Mouse (Mus musculus): ENCODE results near the gene Tchhl1.
"Not testable (repeated sequence)": the region's sequence is repeated elsewhere in the genome, so short reads cannot be mapped to it uniquely, and the experiment has no call there.

Tchhl1 gene

DNA sequence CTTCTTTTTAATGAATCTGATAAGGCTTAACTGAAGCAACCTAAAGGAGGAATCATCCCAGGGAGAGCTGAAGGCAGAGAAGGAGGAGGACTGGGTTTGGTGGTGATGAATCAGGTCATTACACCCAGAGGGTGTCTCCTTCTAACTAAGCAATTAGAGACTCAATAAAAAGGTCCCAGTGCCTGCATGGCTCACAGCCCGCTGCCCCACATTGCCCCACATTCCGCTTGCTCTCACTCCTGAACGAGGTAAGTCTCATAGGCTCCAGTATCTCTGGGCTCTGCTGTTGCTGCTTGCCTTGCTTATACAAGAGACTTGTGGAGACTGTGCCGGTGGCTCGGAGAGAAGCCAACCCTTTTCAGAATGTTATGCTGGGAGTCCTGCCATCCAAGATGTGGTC lies at the start of gene Tchhl1:
Tchhl1 (plus strand) TSS at position 194 of the 400 bp plus-strand sequence.
- no peak for DNase-seq (ENCODE audit: low spot score in 2 of 2)

DNA sequence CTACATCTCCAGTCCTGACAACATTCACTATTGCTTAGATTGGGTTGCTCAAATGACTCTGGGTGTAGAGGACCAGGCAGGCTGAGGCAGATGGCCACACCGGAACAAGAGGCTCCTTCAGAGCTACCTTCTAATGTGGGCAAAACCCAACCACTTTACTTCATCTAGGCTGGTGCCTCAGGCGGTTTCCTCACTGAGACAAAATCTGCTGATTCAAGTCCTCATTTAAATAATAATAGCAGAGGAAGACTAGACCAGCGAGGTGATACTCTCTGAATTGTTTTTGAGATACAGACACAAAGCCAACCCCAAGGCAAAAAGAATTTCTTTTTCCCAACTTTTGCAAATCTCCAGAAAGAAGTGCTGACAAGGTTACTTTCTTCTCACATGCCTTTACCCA lies 36.9 kb upstream of the Tchhl1 start:
- DNase-seq (ENCODE audit: low spot score in 2 of 2): no peak

DNA sequence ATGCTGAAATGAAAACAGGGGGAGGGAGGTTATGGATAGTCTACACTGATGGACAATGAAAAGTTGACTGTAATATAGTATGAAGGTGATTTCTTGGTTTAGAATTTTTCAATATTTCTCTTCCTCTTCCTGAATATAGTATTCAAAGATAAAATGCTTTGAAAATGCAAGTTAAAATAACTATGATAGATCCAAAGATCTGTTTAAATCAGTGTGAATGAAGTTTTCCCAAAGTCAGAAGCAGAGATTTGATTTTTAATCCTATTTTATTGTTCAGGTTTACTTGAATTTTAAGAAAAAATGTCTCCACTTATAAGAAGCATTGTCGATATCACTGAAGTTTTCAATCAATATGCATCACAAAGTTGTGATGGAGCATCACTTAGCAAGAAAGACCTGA lies 26.5 kb upstream of the Tchhl1 start, which contains the start of gene Tchh:
Tchh (plus strand) TSS at position 301 of the 400 bp plus-strand sequence.
- DNase-seq (ENCODE audit: low spot score in 2 of 2): no peak

DNA sequence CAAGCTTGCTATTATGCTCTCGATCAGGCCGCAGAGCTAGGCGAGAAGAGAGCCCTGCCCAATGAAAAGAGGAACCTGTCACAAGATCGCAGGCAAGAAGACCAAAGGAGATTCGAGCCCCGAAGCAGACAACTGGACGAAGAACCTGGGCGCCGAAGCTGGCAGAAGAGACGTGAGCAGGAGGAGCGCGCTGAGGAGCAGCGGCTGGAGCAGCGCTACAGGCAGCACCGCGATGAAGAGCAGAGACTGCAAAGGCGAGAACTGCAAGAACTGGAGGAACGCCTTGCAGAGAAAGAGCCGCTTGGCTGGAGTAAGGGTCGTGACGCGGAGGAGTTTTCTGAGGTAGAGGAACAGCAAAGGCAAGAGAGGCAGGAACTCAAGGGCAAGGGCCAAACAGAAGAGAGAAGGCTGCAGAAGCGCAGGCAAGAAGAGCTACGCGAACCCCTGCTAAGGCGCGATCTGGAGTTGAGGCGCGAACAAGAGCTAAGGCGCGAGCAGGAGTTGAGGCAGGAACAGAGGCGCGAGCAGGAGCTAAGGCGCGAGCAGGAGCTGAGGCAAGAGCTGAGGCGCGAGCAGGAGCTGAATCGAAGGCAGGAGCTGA lies 25.0 kb upstream of the Tchhl1 start:
- DNase-seq (ENCODE audit: low spot score in 2 of 2): no peak

DNA sequence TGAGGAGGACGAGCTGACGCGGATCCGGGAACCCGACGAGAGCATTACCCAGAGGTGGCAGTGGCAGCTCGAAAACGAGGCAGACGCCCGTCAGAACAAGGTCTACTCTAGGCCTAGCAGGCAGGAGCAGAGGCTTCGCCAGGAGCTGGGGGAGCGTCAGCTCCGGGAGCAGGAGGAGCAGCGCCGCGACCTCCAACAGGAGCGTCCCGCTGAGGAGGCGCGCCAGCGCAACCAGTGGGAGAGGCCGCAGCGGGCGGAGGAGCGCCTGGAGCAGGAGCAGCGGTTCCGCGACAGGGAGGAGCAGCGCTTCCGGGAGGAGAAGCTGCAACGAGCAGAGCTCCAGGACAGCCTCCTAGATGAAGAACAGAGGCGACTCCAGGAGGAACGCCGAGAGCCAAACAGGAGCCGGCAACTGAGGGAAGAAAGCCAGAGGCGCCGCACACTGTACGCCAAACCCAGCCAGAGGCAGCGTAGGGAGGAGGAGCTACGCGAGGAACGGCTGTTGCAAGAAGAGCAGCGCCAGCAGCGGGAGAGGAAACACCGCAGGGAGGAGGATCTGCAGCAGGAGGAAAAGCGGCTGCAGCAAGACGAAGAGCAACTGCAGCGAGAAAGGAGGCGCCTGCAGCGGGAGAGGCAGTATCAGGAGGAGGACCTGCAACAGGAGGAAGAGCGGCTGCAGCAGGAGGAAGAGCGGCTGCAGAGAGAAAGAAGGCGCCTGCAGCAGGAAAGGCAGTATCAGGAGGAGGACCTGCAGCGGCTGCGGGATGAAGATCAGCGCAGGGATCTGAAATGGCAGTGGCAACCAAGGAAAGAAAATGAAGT lies 24.0 kb upstream of the Tchhl1 start:
- peak in 1 of 2 experiments; percentile 64 for DNase-seq (ENCODE audit: low spot score in 2 of 2)

DNA sequence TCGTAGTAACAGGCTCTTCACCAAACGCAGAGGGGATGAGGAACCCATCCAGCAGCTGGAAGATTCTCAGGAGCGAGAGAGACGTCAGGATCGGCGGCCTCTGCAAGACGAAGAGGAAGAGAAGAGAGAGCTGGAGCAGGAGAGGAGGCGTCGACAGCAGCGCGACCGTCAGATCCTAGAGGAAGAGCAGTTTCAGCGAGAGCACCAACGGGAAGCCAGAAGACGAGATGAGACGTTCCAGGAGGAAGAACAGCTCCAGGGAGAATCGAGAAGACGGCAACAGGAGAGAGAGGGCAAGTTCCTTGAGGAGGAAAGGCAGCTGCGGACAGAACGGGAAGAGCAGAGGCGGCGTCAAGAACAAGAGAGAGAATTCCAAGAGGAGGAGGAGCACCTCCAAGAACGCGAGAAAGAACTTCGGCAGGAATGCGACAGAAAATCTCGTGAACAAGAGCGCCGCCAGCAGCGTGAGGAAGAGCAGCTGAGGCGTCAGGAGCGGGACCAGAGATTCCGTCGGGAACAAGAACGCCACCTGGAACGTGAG lies 23.3 kb upstream of the Tchhl1 start:
- no peak for DNase-seq (ENCODE audit: low spot score in 2 of 2)

DNA sequence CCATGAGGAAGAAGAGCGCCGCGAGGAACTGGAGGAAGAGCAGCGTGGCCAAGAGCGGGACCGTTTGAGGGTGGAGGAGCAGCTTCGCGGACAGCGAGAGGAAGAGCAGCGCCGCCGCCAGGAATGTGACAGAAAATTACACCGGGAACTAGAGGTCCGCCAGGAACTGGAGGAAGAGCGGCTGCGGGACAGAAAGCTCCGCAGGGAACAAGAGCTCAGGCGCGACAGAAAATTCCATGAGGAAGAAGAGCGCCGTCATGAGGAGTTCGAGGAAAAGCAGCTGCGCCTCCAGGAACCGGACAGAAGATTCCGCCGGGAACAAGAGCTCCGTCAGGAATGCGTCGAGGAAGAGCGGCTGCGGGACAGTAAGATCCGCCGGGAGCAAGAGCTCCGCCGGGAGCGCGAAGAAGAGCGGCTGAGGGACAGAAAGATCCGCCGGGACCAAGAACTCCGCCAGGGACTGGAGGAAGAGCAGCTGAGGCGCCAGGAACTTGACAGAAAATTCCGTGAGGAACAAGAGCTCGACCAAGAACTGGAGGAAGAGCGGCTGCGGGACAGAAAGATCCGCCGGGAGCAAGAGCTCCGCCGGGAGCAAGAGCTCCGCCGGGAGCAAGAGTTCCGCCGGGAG lies 22.3 kb upstream of the Tchhl1 start:
- no peak for DNase-seq (ENCODE audit: low spot score in 2 of 2)

DNA sequence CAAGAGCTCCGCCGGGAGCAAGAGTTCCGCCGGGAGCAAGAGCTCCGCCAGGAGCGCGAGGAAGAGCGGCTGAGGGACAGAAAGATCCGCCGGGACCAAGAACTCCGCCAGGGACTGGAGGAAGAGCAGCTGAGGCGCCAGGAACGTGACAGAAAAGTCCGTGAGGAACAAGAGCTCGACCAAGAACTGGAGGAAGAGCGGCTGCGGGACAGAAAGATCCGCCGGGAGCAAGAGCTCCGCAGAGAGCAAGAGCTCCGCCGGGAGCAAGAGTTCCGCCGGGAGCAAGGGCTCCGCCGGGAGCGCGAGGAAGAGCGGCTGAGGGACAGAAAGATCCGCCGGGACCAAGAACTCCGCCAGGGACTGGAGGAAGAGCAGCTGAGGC lies 21.8 kb upstream of the Tchhl1 start:
- DNase-seq (ENCODE audit: low spot score in 2 of 2): not testable (repeated sequence)

DNA sequence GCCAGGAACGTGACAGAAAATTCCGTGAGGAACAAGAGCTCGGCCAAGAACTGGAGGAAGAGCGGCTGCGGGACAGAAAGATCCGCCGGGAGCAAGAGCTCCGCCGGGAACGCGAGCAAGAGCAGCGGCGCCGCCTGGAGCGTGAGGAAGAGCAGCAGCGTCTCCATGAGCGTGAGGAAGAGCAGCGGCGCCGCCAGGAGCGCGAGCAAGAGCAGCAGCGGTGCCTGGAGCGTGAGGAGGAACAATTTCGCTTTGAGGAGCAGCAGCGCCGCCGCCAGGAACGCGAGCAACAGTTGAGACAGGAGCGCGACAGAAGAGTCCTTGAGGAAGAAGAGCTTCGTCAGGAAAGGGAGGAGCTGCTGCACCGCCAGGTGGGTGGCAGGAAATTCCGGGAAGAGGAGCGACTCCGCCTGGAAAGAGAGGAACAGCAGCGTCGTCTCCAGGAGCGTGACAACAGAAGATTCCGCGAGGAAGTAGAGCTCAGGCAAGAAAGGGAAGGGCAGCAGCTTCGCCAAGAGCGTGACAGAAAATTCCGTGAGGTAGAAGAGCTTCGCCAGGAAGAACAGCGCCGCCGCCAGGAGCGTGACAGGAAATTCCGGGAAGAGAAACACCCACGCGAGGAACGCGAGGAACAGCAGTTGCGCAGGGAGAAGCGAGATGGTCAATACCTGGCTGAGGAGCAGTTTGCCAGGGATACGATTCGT lies 21.3 kb upstream of the Tchhl1 start:
- peak in 1 of 2 experiments; percentile 61 for DNase-seq (ENCODE audit: low spot score in 2 of 2)

DNA sequence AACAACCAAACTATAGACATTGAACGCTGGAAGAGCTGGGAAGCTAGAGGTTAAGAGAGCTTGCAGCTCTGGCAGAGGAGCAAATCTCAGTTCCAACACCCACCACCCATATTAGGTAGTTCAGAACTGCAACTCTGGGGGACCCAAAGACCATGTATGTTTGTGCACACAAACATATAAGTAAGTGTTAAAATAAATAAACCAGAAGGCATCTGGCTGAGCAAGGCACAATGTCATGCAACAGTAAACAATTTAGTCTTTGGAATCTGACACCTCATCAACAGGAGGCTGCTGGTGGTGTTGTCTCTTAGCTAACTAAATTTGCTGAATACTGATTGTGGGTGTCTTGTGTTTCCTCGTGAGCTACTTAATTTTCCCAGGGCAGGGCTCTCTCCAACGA lies 2.0 kb upstream of the Tchhl1 start:
- no peak for DNase-seq (ENCODE audit: low spot score in 2 of 2)

DNA sequence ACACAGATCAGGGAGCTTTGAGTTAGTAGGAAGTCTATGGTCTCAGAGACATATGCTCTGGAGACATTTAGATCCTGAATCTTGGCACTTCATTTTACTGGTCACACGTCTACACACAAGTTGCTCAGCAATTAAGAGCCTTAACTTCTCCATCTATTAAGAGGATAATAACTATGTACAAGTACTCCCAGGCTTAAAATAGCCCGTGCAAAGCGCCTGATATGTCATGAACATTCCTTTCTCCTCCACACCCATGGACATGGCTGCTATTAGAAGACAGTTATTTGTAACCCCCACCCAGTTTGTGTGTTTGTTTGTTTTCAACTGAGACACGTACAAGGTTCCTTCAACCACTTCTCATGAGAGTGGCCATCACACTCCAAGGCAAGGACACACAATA lies 1.4 kb upstream of the Tchhl1 start:
- no peak for DNase-seq (ENCODE audit: low spot score in 2 of 2)

DNA sequence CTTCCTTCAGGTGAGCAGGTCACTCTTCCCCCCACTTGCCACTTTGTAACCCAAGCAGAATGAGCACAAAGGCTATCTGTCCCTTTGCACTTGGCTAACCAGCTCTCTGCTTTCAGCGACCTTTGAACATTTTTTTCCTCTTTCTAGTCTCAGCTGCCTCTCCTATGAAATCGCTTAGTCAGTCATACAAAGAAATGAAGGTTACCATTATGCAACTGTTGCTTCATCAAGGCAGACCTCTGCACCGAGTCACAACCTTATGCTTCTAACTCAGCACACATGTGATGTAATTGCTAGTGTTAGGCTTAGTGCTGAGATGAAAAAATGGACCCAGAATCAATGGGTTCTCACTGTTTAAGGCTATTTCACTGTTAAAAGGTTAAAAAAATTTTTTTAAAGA lies 1.1 kb downstream of the Tchhl1 start:
- no peak for DNase-seq (ENCODE audit: low spot score in 2 of 2)

DNA sequence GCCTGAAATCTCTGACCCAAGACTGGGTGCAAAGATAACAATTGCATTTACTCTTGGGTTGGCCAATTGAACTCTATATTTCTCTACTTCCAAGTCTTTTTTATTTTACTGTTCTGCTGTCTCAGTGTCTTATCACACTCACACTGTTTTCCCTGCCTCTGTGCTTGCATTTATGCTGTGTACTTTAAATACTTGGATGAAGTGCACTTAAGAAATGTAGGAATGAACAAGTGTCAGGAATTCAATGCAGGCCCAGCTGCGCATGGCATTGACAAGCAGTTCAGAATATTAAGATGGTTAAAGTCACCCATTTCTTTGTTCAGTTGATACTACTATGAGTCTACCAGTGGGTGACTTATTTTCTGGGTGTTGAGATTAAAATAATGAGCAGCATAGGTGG lies 11.5 kb downstream of the Tchhl1 start:
- DNase-seq (ENCODE audit: low spot score in 2 of 2): no peak

DNA sequence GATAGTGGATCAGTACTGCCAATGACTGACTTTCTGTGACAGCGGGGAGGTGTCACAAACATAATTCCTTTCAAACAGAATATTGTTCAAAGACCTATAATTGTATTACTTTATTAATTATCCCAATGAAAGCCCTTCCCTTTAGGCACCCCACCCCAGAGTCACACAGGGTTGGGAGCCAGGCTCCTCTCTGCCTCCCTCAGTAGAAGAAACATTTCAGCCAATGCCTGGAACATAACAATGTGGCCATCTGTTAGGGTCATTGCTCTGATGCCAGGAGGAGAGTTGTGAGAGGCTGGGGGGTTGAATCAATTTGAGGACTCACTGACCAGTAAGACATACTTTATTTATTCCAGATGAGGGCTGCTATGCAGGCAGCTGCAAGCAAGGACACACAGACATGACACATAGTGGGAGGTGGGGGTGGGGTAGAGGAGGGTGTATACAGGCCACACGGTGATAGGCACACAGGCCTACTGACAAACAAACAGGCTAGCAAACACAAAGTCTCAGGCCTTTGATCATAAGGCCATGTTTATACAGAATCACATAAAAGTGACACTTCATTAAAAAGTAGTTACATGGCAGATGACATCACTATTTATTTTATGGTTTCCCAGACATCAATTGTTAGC lies 13.5 kb downstream of the Tchhl1 start:
- DNase-seq (ENCODE audit: low spot score in 2 of 2): no peak

DNA sequence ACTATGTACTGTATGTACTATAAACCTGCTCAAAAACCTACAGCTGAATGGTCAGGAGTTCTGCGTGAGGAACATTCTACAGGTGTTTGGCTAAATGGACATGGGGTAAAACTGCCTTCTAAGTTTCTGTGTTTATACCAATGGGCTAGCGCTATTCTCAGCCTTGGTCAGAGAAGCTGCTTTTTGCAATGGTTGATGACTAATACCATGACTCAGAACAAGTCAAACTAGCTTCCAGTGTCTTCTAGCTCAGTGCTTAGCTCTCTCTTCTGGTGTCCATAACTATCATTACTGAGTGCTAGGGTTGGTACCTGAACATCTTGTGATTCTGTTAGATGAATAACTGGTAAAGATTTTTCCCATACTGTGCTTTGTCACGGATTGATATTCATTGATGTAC lies 17.1 kb downstream of the Tchhl1 start:
- no peak for DNase-seq (ENCODE audit: low spot score in 2 of 2)

DNA sequence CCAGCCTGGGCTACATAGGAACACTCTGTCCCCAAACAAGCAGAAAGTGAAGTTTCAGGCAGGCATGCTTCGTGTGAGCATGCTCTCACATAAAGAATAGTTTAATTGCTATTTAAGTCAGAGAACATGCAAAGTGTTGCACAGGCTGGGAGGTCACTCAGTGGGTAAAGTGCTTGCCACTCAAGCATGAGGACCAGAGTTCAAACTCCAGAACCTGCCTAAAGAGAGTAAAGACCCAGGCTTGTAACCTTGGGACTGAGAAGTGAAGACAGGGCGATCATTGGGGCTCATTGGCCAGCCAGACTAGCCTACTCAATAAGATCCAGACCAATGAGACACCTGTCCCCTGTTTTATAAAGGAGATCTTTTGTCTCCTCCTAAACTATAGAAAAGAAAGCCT lies 20.0 kb downstream of the Tchhl1 start:
- no peak for DNase-seq (ENCODE audit: low spot score in 2 of 2)

DNA sequence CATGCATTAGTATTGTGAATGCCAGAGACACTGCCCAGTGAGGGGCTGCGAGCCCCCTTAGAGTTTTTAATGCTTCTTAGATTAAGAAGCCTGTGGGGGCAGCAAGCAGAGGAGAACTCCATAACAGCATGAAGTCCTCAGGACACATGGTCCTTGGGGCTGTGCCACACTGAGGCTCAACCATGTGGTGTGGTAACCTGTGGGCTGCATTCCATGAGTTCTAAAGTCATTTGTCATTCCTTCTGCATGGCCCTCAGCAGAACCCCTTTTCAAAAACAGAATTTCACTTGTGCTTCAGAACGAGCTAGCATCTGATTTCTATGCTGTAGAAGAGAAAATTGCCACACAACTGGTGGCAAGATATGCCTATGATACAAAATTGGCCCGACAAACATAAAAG lies 23.6 kb downstream of the Tchhl1 start:
- no peak for DNase-seq (ENCODE audit: low spot score in 2 of 2)

DNA sequence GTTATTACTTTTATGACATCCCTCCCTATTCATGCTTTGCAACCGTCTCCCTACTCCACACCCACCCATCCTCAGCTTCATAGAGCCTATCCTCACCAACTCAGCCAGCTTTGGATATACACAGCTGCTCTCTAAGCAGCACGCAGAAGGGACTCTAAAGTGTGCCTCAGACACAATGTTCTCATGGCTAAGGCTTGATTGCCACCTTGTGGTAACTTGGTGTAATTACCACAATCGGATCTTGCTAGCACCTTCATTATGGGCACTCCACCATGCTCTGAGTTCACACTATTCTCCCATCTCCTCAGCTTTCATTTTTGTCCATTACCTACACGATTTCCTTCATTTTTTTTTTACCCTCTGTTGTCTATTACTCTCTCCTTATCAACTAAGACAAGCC lies 25.4 kb downstream of the Tchhl1 start:
- DNase-seq (ENCODE audit: low spot score in 2 of 2): peak in 1 of 2 experiments; percentile 18

DNA sequence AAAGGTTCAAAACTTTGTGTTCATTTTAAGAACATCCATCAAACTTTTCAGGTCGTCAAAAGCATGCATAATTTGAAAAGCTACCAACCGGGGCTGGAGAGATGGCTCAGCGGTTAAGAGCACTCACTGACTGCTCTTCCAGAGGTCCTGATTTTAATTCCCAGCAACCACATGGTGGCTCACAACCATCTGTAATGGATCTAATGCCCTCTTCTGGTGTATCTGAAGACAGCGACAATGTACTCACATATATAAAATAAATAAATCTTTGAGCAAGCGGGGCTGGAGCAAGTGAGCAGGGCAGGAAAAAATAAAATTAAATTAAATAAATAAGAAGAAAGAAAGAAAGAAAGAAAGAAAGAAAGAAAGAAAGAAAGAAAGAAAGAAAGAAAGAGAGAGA lies 26.2 kb downstream of the Tchhl1 start:
- not testable (repeated sequence) for DNase-seq (ENCODE audit: low spot score in 2 of 2)

DNA sequence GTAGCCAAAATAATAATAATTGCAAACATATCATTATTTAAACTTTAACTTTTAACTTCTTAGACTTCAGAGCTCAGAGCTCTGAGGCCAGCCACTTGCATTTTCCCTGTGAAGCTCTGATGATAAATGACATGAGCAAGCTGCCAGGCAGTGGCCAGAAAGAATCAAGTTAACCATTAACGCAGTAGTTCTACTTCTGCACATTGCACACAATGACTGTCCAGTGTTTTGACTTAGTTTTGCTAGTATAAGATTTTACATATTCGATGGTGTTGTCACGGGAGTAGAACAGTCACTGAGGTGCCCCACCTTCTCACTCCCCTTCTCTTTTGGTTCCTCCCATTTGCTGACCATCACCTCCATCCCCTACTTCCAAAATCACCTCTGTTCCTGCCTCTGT lies 28.6 kb downstream of the Tchhl1 start:
- no peak for DNase-seq (ENCODE audit: low spot score in 2 of 2)

DNA sequence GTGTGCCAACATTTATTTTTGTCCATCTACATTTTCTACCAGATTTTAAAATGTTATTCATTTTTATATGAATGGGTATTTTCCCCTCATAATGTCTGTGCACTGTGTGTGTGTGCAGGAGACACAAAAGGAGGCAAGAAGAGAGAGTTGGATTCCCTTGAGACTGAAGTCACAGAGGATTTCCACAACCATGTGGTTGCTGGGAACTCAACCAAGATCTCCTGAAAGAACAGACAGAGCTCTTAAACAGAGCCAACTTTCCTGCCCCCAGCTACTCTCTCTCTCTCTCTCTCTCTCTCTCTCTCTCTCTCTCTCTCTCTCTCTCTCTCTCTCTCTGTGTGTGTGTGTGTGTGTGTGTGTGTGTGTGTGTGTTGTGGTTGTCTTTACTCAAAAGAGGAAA lies 30.6 kb downstream of the Tchhl1 start:
- DNase-seq (ENCODE audit: low spot score in 2 of 2): no peak
